In the genomic region with DNA sequence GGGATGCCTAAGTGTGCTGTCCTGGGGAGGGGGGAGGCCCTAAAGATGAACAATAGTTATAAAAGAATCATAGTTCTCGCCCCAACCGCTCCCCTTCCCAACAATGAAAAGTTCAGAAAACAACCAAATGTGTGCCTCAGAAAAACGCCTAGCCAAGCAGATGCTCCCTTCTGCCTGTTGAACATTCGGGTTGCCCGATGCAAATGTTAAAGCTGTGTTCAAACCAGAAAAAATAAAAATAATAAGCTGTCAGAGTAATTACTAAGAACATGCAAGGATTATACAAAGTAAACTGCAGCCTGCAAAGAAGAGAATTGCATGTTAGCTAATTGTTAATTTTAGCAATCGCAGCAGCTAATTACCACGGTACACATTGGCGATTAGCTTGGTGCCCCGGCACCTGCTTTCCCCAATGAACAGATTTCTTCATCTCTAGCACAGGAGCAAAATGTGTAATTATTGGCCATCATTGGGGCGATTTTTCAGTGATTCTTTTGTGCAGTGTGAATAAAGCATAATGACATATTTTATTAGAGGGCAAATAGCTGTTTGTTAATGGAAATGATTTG, we compare ENCODE assay signal across 19 mouse cellular contexts.
"Had no signal": no experiment of that assay in that cellular context is flagged by ENCODE, and none has a peak within 500 bp of the region (broad histone marks: within the 10 kb centered on the region; RNA-seq: fewer than 3 reads in every experiment).

No protein-coding gene starts in this region.

- H3K4me1 ChIP-seq: megakaryocyte, embryonic 14.5 days; midbrain, embryonic 15.5 days; neural tube, embryonic 12.5 days; neural tube, embryonic 15.5 days had no signal

- H3K4me2 ChIP-seq: lung, embryonic 14.5 days; midbrain, embryonic 15.5 days; neural tube, embryonic 12.5 days; neural tube, embryonic 15.5 days had no signal

- H3K27ac ChIP-seq: kidney, postnatal 0 days; layer of hippocampus, adult 2 months; liver, embryonic 14.5 days; midbrain, embryonic 10.5 days; midbrain, embryonic 15.5 days; neural tube, embryonic 12.5 days; neural tube, embryonic 15.5 days; stomach, postnatal 0 days had no signal

- DNase-seq: kidney, adult 2 months; kidney, postnatal 25 days; layer of hippocampus, adult 9-11 months; liver, postnatal 0 days; lung, embryonic 14.5 days; thymus, adult 2 months; thymus, postnatal 14 days; thymus, postnatal 4 days had no signal

- ATAC-seq: intestine, postnatal 0 days; liver, postnatal 0 days; lung, postnatal 0 days; midbrain, embryonic 15.5 days had no signal

- H3K36me3 ChIP-seq: midbrain, embryonic 10.5 days; midbrain, embryonic 15.5 days; neural tube, embryonic 12.5 days; neural tube, embryonic 15.5 days had no signal

- H3K9ac ChIP-seq: liver, embryonic 14.5 days; liver, postnatal 0 days; lung, embryonic 14.5 days; midbrain, embryonic 15.5 days; neural tube, embryonic 12.5 days; neural tube, embryonic 15.5 days had no signal

- H3K27me3 ChIP-seq: megakaryocyte, embryonic 14.5 days had no signal

- H3K9me3 ChIP-seq: midbrain, embryonic 10.5 days; midbrain, embryonic 15.5 days; neural tube, embryonic 12.5 days; neural tube, embryonic 15.5 days had no signal

- H3K4me3 ChIP-seq: layer of hippocampus, adult 2 months; megakaryocyte, embryonic 14.5 days; midbrain, embryonic 10.5 days; midbrain, embryonic 15.5 days; neural tube, embryonic 12.5 days; neural tube, embryonic 15.5 days had no signal
